Mouse (Mus musculus) CD8-positive naive resting alpha-beta T cell, adult 2 months (primary cell): ENCODE measurements around the gene Mars.
A peak's percentile ranks its signal among the peaks of the same experiment; 100 is the strongest.
"Not testable (repeated sequence)": the region's sequence is repeated elsewhere in the genome, so short reads cannot be mapped to it uniquely, and the experiment has no call there.

Experiments
- DNase-seq, 2 experiments: peaks; one replicate each; pipeline ENCODE4 v3.0.0; 2022; ENCODE audit warnings: low read depth in 2 of 2, low spot score in 2 of 2

Gene Mars

GRCm38 (mm10) chr10:127312356-127312676 lies 730 bp upstream of the Mars start:
- DNase-seq, result peak; percentile 78 to 87

GRCm38 (mm10) chr10:127310523-127311475 lies 787 bp downstream of the Mars start:
- no peak for DNase-seq

- not testable (repeated sequence) for DNase-seq
Measured at GRCm38 (mm10) chr10:127309167-127309566, 2.4 kb downstream of the Mars start.

- DNase-seq, result no peak
Measured at GRCm38 (mm10) chr10:127303136-127303535, 8.4 kb downstream of the Mars start.

- no peak for DNase-seq
Measured at GRCm38 (mm10) chr10:127300361-127300760, 11.2 kb downstream of the Mars start.

- no peak for DNase-seq
Measured at GRCm38 (mm10) chr10:127297015-127297871, 14.3 kb downstream of the Mars start.

GRCm38 (mm10) chr10:127295986-127296794 lies 15.4 kb downstream of the Mars start:
- no peak for DNase-seq

GRCm38 (mm10) chr10:127294895-127295510 lies 16.6 kb downstream of the Mars start:
- no peak for DNase-seq

GRCm38 (mm10) chr10:127293590-127294113 lies 17.9 kb downstream of the Mars start:
- DNase-seq, result no peak

GRCm38 (mm10) chr10:127292987-127293538 lies 18.5 kb downstream of the Mars start:
- no peak for DNase-seq

- no peak for DNase-seq
Measured at GRCm38 (mm10) chr10:127291881-127292638, 19.5 kb downstream of the Mars start.

GRCm38 (mm10) chr10:127290930-127291880 lies 20.4 kb downstream of the Mars start:
- peak; percentile 37 to 49 for DNase-seq

- DNase-seq, result peak; percentile 98
Measured at GRCm38 (mm10) chr10:127290307-127290929, 21.2 kb downstream of the Mars start.

- DNase-seq, result peak in 1 of 2 experiments; percentile 55
Measured at GRCm38 (mm10) chr10:127289573-127290191, 21.9 kb downstream of the Mars start.

GRCm38 (mm10) chr10:127288800-127289572 lies 22.6 kb downstream of the Mars start, which contains the start of gene Mbd6:
Gene Mbd6 (minus strand): TSS chr10:127289018.
- peak; percentile 80 to 88 for DNase-seq

GRCm38 (mm10) chr10:127288328-127288799 lies 23.2 kb downstream of the Mars start:
- DNase-seq, result peak; percentile 21 to 33
